Mouse (Mus musculus): ENCODE measurements at regions not wholly inside any gene's neighbourhood (a gene's known extent, or its start where the extent isn't known, plus 50 kb on each side); places are given as distances from the start of the nearest gene placed in this dataset.

DNA sequence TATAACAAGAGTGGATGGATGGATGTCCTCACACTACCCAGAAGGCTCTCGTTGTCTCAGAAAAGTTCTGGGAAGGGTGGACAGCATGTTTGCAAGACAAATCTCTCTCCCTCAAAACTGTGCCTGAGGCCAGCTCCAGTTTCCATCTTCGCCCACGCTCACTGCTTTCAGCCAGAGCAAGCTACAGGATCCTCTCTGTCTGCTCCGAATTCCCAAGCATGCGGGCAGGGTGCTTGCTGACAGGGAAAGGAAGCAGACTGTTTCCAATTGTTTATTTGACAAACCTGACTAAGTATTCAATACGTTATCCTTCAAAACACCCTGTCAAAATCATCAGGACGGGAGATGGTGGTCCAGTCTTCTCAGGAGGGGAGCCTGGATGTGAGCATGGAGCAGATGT is 558.8 kb downstream of the Tbc1d22a start:
- TF ChIP-seq CTCF (IDR thresholded peaks at IDR 0.05; ENCODE audit: insufficient read depth, low read depth, low read length) (no peak), POLR2A (IDR thresholded peaks at IDR 0.05; ENCODE audit: insufficient read depth, low read depth, low read length) (no peak)
